Mouse (Mus musculus) heart, postnatal 0 days (tissue): ENCODE data around the gene Nfasc.

ENCODE experiments used
- CTCF ChIP-seq: IDR thresholded peaks from 2 replicates; pipeline ENCODE4 v1.5.1; 2016; ENCODE audit warnings: antibody characterized with exemption, control low read depth, low read depth
- EP300 ChIP-seq: IDR thresholded peaks from 2 replicates; pipeline ENCODE4 v1.6.1; 2016; ENCODE audit warnings: antibody characterized with exemption, low read depth

DNA sequence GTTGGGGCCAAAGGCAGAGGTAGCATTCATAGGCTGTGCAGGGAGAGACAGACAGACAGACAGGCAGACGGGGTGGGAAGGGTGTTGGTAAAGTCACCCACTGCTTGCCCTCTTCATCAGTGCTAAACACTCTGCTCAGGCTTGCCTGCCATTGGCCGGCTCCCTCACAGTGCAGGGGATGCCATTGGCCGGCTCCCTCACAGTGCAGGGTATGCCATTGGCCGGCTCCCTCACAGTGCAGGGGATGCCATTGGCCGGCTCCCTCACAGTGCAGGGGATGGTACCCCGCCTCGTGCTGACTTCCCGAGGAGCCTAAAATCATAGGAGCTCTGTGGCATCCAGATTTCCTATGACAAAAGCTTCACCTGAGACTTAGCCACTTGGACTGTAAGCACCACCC lies 139.4 kb downstream of the Nfasc start:
- TF ChIP-seq CTCF (no peak), EP300 (no peak)
